Mouse (Mus musculus) testis, postnatal 10 days (tissue): ENCODE measurements around the gene Snx29.
"Not testable (repeated sequence)": the region's sequence is repeated elsewhere in the genome, so short reads cannot be mapped to it uniquely, and the experiment has no call there.

ENCODE experiments used
- DNase-seq: peaks from one replicate; pipeline ENCODE4 v3.0.0; 2021; ENCODE audit warnings: low spot score

The Snx29 gene

GRCm38 (mm10) chr16:11322409-11323323, at the start of gene Snx29:
Gene Snx29 (plus strand): TSS chr16:11322908.
- DNase-seq = peak; percentile 99

GRCm38 (mm10) chr16:11276888-11277287, 45.8 kb upstream of the Snx29 start:
- DNase-seq = no peak

DNA sequence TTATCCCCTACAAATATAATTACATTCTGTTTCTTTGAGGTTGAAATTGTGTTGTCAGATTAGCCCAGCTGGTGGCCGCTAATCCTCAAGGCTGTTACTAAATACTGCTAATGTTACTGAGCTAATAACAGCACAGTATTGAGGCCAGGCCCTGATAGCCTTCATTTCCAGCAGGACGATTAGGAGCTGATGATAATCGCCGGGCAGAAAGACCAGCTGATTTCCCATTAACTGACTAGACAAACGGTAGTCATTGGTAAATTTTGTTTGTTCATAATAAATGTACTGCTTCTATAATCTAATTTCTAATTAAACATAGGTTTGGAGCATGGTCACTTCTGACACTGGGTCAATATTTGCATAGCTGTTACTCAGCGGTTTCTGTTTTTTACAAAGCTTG, 43.9 kb upstream of the Snx29 start:
- no peak for DNase-seq

DNA sequence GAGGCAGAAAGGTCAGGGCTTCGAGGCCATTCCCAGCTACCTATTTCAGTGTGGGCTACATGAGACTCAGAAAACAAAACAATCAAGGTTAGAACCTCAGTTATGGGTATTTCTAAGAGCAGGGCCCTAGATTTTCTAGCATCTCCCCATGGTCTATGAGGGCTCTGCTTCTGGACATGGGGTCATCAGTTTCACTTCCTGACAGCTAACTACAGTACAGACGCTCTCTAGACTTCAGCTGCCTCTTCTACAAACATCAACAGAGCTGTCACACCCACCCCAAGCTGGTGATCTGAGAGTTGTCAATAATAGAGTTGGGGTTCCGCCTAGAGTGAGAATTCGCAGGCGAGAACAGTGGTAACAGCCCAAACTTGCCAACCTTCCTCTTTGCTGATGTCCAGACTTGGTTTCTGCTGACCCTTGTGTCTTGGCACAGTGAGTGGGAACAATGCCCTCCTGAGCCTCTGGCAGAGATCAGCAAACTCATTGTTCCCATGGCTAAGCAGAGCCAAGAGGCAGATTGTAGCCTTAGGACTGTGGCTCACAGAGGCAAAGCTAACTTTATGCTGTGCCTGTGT, 40.0 kb upstream of the Snx29 start:
- no peak for DNase-seq

- no peak for DNase-seq
These were observed 37.8 kb upstream of the Snx29 start for GRCm38 (mm10) chr16:11284881-11285280.

DNA sequence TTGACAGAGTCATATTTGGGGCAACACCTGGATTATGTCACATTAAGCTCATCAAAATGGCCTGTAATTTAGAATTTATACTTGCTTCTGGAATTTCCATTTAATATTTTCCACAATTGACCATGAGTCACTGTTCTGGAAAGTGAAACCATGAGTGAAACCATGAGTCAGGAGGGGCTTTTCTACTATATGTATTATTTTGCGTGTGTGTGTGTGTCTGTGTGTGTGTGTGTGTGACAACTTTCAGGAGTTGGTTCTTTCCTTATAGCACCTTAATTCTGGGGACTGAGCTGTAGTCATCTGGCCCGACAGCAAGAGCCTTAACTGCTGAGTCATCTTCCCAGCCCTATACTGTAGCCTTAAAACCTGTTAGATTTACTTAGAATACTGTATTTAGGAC, 36.8 kb upstream of the Snx29 start:
- DNase-seq = no peak

GRCm38 (mm10) chr16:11288873-11289272, 33.8 kb upstream of the Snx29 start:
- not testable (repeated sequence) for DNase-seq

- not testable (repeated sequence) for DNase-seq
These were observed 27.1 kb upstream of the Snx29 start for GRCm38 (mm10) chr16:11295583-11295982.

- not testable (repeated sequence) for DNase-seq
These were observed 25.0 kb upstream of the Snx29 start for GRCm38 (mm10) chr16:11297700-11298099.

DNA sequence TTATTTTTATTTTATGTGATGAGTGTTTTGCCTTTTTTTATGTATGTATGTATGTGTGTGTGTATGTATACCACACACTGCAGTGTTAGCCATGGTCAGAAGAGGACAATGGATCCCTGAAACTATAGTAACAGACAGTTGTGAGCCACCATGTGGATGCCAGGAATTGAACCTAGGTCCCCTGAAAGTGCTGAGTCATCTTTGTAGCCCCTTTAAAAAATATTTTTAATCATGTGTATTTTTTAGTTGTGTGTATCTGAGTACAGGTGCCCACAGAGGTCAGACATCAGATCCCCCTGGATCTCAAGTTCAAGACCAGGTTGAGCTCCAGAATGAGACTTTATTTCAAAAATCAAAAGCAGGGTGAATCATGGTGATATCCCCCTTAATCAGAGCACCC, 19.0 kb upstream of the Snx29 start:
- DNase-seq = no peak

DNA sequence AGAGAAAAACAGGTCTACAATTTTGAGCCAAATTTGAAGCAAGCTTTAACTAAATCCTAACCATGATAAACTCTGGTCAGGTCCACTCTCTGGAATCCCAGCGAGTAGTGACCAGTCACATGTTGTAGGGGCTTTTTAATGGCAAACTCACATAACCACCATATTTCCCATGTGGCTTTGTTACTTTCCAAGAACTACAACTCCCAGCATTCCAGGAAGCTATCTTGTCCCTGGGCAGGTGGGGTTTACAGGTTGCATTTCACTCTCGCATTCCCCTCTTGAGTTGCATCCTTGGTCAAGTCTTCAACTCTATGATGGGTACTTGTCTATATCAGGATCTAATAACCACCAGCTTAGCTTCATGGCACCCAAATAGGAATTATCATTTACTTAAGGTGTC, 17.2 kb upstream of the Snx29 start:
- no peak for DNase-seq

DNA sequence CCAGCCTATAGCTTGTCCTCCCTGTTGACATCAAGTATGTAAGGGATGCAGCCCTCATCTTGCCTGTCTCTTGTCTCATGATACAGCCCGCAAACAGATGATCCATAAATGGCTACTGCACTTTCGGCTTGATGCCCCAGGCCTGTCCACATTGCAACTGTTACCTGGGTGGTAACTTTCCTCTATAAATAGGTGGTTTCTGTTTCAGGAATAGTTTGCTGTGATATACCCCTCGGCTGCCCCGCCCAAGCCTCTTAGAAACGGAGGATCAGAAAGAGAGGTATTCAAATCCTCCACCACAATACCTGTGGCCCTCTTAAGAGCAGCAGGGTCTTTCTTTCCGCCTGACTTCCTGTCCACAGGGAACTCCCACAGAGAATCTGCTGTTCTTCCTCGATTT, 9.2 kb upstream of the Snx29 start, which contains the start of gene Tnfrsf17:
Gene Tnfrsf17, plus strand, starts transcription at position 301 of the 400 bp plus-strand sequence.
- no peak for DNase-seq

- DNase-seq = no peak
These were observed 6.9 kb upstream of the Snx29 start for GRCm38 (mm10) chr16:11315786-11316320.

DNA sequence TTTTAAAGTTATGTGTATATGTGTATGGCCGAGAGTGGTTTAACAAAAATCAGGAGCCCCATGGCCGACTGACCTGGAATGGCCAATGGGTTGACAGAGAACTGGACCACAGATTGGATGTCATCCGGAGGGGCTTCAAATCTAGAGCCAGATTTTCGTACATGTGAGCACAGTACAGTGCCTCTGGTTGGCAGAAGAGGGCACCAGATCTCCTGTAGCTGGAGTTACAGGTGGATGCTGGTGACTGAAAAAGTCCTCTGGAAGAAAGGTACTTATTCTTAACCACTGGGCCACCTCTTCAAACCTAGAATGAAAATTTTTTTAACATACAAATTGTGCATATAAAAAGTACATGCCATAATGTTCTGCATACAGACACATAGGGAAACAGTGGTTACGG, 6.0 kb upstream of the Snx29 start:
- no peak for DNase-seq

DNA sequence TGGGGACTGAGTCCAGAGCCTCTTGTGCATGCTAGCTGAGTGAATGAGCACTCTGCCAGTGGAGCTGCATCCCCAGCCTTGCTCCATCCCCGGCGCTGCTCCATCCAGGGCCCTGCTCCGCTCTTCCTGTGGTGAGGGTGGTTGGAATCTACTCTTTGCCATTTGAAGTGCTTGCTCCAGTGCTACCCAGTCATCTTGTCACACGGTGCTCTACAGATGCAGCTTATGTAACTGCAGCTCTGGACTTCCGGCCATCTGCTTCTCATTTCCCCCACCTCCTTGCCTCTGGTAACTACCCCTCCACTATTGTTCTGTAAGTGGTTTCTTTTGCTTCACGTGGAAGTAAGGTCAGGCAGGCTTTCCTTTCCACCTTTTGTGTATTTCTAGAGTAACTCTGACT, 5.4 kb upstream of the Snx29 start:
- DNase-seq = no peak

GRCm38 (mm10) chr16:11323324-11324051, 780 bp downstream of the Snx29 start:
- DNase-seq = peak; percentile 42

- DNase-seq = no peak
These were observed 7.5 kb downstream of the Snx29 start for GRCm38 (mm10) chr16:11330081-11330800.

- no peak for DNase-seq
These were observed 8.3 kb downstream of the Snx29 start for GRCm38 (mm10) chr16:11331030-11331429.

- no peak for DNase-seq
These were observed 20.6 kb downstream of the Snx29 start for GRCm38 (mm10) chr16:11343292-11343815.

- no peak for DNase-seq
These were observed 29.2 kb downstream of the Snx29 start for GRCm38 (mm10) chr16:11351903-11352302.

DNA sequence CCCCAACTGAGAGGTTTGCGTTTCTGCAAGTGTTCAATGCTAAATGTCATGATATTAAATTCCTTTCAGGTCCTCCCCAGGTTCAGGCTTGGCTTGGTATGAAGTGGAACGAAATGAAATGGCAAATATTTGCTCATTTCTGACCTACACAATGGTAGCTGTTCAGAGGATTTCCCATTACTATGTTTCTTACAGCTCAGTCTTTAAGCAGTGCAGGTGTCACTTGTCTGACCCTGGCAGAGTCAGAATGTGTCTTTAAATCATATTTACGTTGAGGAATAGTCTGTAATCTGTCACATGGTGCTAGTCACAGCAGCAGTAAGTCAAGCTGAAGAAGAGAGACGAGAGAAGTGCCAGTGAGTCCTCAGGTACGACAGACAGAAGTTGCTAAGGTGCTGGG, 36.5 kb downstream of the Snx29 start:
- DNase-seq = no peak

- no peak for DNase-seq
These were observed 37.2 kb downstream of the Snx29 start for GRCm38 (mm10) chr16:11359919-11360318.
